ENCODE assay signal across 8 mouse cellular contexts in the genomic region with DNA sequence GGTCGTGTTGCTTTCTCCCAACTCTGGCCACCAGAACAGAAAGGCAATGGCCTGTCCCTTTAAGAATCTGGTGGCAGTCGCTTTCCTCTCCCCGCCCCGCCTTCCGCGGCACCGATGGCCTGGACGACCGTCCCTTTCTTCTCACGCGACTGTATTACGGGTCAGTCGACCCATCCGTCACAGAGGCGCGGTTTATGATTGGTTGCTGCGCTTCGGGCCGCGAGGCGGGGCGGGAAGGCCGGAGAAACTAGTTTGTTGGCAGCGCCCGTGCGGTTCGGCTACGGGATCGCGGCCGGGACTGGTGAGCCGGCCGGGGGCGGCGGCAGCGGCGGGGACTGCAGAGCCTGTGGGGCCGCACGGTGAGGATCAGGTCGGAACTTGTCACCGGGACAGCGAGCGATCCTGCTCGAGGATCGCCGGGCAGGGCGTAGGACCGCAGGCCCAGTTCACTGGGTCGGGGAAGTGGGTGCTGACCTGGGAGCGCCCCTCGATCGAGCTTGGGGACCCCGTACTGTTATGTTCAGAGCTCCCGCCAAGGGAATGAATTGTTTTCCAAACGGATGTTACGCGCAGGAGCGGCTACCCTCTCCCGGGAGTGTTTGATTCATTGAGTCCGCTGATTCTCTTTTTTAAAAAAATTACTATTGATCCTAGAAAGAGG. TPM values are rescaled to one million over a fixed set of nuclear protein-coding genes. Genes with fewer than 3 reads are reported as not detected.
DNase-seq lines count a peak whose midpoint lies in the region; ATAC-seq lines count a peak whose summit lies in the region.

Gene Klhl25 (plus strand): TSS at position 196 of the 661 bp plus-strand sequence.

- peak within 1 kb of the TSS; percentile 82 for H3K27ac ChIP-seq in forebrain, embryonic 14.5 days (ENCODE audit: low read depth, low read length)
- peak within 1 kb of the TSS; percentile 82 for H3K27ac ChIP-seq in neural tube, embryonic 15.5 days (replicated peaks)

- H3K36me3 ChIP-seq in forebrain, embryonic 14.5 days (ENCODE audit: control insufficient read depth, insufficient read depth, low read length), result no peaks in the 10 kb centered on the region
- H3K36me3 ChIP-seq in neural tube, embryonic 15.5 days, result no peaks in the 10 kb centered on the region

- no peaks in the 10 kb centered on the region for H3K9me3 ChIP-seq in forebrain, embryonic 14.5 days (replicated peaks; ENCODE audit: control insufficient read depth, low read length)
- no peaks in the 10 kb centered on the region for H3K9me3 ChIP-seq in neural tube, embryonic 15.5 days (replicated peaks)

- ATAC-seq in forebrain, embryonic 14.5 days, result peak; percentile 96
- ATAC-seq in neural tube, embryonic 15.5 days (ENCODE audit: low FRiP score), result peak; percentile 95

- peak within 1 kb of the TSS; percentile 88 for H3K4me3 ChIP-seq in forebrain, embryonic 14.5 days (ENCODE audit: low read depth, low read length)
- H3K4me3 ChIP-seq in neural tube, embryonic 15.5 days (replicated peaks), result peak within 1 kb of the TSS; percentile 97

- intact Hi-C loops in heart, postnatal 14 days (cut with DNase I), result no loop called here

- H3K27me3 ChIP-seq in forebrain, embryonic 14.5 days (replicated peaks; ENCODE audit: control insufficient read depth, insufficient read depth, low read length), result no peaks in the 10 kb centered on the region
- no peaks in the 10 kb centered on the region for H3K27me3 ChIP-seq in neural tube, embryonic 15.5 days (replicated peaks)

- peak within 1 kb of the TSS; percentile 84 for H3K4me2 ChIP-seq in forebrain, embryonic 14.5 days (ENCODE audit: low read length)
- H3K4me2 ChIP-seq in neural tube, embryonic 15.5 days, result peak within 1 kb of the TSS; percentile 92

- peak; percentile 96 for DNase-seq in ES-CJ7 (ENCODE audit: low read depth, low spot score)
- DNase-seq in cerebellum, adult 11 months, result peak; percentile 96
- peak; percentile 98 for DNase-seq in forebrain, embryonic 14.5 days (ENCODE audit: low spot score)
- DNase-seq in heart, postnatal 14 days, result peak; percentile 97
- peak; percentile 96 for DNase-seq in layer of hippocampus, adult 11-12 months (ENCODE audit: low spot score)
- peak; percentile 98 to 99 for DNase-seq in lung, adult 18-20 months
- peak; percentile 96 for DNase-seq in testis, postnatal 14 days (ENCODE audit: low spot score)

- WGBS in forebrain, embryonic 14.5 days, result under 1% methylated on average over 60 of the region's 60 CpGs
- under 1% methylated on average over 60 of the region's 60 CpGs for WGBS in neural tube, embryonic 15.5 days

- H3K4me1 ChIP-seq in forebrain, embryonic 14.5 days (ENCODE audit: control insufficient read depth, insufficient read depth, low read length), result peaks cover 33% of the 10 kb centered on the region
- peaks cover 44% of the 10 kb centered on the region for H3K4me1 ChIP-seq in neural tube, embryonic 15.5 days

- H3K9ac ChIP-seq in forebrain, embryonic 14.5 days (ENCODE audit: low read length), result peak within 1 kb of the TSS; percentile 92
- H3K9ac ChIP-seq in neural tube, embryonic 15.5 days (replicated peaks), result peak within 1 kb of the TSS; percentile 90

RNA-seq across cellular contexts. Expression of gene Klhl25, which starts in this region (rescaled TPM):
- 36.9 and 40.9 TPM in 2 replicates for polyA plus RNA-seq in forebrain, embryonic 14.5 days (2014; fragmentation: Nextera tagmentation; extraction: Ambion mirVana)
- 1 to 10 TPM; 6.5 to 7.4 TPM for total RNA-seq in heart, postnatal 14 days (2021)
- 22.0 and 22.1 TPM in 2 replicates for polyA plus RNA-seq in neural tube, embryonic 15.5 days (2015; fragmentation: Nextera tagmentation; extraction: Ambion mirVana)

Comparison
In these comparisons a context has a peak if more than half of its experiments do, and no peak if none do; other contexts are left out.
1. Peak in every context shown above with its lines: DNase-seq, ATAC-seq, H3K4me3 ChIP-seq and H3K27ac ChIP-seq.